Mouse (Mus musculus): ENCODE measurements around the gene Slc15a1. TPM values are rescaled to one million over a fixed set of nuclear protein-coding genes. Genes with fewer than 3 reads are reported as not detected.
"Not testable (repeated sequence)": the region's sequence is repeated elsewhere in the genome, so short reads cannot be mapped to it uniquely, and the experiment has no call there.

Slc15a1 gene
- total RNA-seq, 1 experiment from 2014 or later: not detected

DNA sequence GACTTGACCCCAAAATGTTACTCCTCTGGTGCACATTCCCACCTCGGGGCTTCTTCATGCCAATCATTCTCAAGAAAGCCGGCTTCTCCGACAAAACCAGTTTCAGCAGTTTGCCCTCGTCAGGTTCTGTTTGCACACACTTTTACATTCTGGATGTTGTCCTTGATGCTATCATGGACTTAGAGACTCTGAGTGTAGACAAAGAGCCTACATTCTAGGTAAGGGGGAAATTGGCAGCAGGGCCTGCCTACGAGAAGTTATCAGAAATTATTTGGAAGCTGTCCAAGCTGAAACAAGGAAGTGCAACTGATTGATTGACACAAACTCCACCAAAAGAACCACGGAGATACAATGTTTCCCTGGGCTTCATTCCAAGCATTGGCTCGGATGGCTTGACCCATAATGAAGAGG lies 81.7 kb downstream of the Slc15a1 start:
- peak; percentile 18; the same call in 1 of the 2 replicates for ATAC-seq (replicated peaks; ENCODE audit: insufficient number of reproducible peaks, low FRiP score, low TSS enrichment, poor library complexity, severe bottlenecking)

DNA sequence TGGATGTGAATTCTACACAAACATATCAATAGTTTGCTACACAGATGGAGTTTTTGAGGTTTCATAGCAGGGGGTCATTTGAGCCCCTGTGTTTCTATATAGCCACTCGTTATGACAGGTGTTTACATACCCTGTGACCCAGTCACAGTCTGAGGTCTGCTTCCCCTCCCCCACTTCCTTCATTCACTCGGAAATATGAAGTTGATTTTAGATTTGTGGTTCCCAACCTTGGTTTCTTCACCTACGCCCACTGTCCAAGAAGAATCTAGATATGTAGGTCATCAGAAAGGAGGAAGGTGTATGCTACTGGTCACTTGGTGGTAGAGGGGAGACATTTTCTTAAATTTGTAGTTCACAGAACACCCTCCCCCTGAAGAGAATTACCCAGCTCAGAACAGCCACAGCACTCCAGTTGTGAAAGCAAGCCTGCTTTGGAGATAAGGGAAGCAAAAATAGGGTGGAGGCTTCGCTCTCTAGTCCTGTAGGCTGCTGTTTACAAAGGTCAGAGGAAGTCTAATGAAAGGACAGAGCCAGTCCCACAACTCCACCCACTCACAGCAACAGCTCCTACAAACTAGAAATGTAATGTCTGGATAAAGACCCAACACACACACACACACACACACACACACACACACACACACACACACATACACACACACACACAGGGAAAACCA lies 82.2 kb downstream of the Slc15a1 start:
- ATAC-seq (replicated peaks; ENCODE audit: insufficient number of reproducible peaks, low FRiP score, low TSS enrichment, poor library complexity, severe bottlenecking): peak; percentile 81

DNA sequence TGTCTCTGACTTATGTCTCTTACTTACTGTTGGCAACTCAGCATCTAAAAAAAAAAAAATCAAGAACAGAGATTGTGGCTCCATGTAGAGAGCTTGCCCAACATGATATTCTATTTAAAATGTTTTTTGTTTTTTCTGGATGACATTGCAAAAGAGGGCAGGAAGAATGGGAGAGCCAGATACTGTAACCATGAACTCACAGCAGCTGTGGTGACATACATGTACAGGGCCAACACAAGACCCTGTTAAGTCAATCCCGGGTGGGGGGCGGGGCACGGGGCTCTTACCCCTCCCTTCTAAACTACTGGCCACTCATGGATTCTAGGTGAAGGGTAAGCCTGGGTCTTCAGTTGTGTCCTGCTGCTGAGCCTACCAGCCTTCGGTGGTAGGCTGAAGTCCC lies 83.1 kb downstream of the Slc15a1 start:
- peak; percentile 29 for ATAC-seq (replicated peaks; ENCODE audit: insufficient number of reproducible peaks, low FRiP score, low TSS enrichment, poor library complexity, severe bottlenecking)

DNA sequence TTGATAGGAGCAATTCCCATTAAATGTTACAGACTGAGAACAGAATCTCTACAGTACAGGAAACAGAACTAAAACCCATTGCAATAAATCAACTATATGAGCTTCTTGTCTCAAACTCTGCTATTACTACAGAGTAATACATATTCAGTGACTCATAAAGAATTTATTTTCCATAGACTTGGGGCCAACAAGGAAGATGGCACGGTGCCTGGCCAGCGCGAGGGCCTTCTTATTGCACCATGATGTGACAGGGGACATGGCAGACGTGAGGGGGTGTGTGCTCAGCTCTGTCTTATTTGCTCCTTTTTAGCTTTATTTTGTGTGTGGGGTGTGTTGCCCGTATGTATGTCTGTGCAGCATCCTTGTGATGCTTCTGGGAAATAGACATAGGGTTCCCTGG lies 87.5 kb downstream of the Slc15a1 start:
- no peak for ATAC-seq (replicated peaks; ENCODE audit: insufficient number of reproducible peaks, low FRiP score, low TSS enrichment, poor library complexity, severe bottlenecking)

DNA sequence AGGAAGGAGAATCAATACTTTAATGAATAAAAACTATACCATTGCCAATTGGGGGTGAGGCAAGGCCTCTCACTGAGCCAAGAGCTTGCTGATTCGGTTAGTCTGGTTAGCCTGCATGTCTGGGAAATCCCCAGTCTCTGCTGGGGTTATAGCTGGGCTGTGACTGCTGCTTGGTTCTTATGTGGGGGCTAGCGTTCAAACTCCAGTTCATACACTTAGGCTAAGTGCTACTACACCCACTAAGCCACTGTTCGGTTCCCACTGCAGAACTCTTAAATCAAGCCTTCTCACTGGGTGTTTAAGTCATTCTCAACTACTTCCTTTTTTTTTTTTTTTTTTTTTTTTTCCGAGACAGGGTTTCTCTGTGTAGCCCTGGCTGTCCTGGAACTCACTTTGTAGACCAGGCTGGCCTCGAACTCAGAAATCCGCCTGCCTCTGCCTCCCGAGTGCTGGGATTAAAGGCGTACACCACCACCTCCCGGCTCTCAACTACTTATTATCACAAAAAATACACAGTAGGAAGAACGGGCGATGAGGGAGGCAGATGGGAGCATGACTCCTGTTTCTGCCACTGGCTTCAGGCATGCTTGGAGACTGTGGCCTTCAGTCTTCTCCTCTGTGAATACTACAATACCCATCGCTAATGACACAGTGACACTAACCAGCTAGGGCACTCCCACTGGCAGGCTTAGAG lies 88.3 kb downstream of the Slc15a1 start:
- ATAC-seq (replicated peaks; ENCODE audit: insufficient number of reproducible peaks, low FRiP score, low TSS enrichment, poor library complexity, severe bottlenecking): peak; percentile 44

DNA sequence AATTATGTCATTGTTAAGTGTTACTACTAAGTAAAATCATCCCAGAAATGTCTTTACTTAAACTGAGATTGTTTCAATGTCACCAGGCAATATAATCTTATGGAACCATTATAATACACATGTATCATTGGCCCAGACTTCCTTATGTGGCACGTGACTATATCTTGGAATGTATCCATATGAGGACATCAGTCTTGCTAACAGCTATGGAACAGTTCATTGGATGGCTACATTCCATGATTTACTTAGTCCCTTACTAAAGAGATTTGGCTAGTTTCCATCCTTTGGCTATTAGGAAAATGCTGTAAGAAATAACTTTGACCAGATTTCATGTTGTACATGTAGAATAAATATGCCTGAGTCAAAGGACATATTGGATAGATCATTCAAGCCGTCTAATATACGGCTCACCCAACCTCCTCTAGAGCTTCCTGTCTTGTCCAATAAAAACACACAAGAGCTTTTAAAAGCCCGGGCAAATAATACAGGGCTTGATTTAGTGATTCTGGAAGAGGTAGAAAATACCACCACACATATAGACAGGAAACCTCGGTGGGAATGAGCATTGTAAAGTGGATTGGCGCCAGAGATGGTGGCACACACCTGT lies 90.3 kb downstream of the Slc15a1 start:
- ATAC-seq (replicated peaks; ENCODE audit: insufficient number of reproducible peaks, low FRiP score, low TSS enrichment, poor library complexity, severe bottlenecking): no peak

DNA sequence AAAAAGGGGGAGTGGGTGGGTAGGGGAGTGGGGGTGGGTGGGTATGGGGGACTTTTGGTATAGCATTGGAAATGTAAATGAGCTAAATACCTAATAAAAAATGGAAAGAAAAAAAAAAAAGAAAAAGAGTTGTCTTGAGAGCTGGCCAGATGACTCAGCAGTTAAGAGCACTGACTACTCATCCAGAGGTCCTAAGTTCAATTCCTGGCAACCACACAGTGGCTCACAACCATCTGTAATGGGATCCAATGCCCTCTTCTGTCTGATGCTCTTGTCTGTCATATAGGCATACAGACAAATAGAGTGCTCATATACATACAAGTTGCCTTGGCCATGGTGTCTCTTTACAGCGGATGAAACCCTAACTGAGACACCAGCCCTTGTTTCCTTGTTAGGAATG lies 91.3 kb downstream of the Slc15a1 start:
- ATAC-seq (replicated peaks; ENCODE audit: insufficient number of reproducible peaks, low FRiP score, low TSS enrichment, poor library complexity, severe bottlenecking): not testable (repeated sequence)

Other genes starting within 250 kb of the Slc15a1 start
- gene Stk24, start 125.2 kb downstream of the Slc15a1 start, total RNA-seq (2017): 267 to 321 TPM (median 302 TPM) in 3 replicates